Mouse (Mus musculus): Measurements from ENCODE around the gene Rnft1. TPM values are rescaled to one million over a fixed set of nuclear protein-coding genes. Genes with fewer than 3 reads are reported as not detected.

Rnft1 gene
- polyA plus RNA-seq, 1 experiment from 2014 or later: 58.2 TPM

DNA sequence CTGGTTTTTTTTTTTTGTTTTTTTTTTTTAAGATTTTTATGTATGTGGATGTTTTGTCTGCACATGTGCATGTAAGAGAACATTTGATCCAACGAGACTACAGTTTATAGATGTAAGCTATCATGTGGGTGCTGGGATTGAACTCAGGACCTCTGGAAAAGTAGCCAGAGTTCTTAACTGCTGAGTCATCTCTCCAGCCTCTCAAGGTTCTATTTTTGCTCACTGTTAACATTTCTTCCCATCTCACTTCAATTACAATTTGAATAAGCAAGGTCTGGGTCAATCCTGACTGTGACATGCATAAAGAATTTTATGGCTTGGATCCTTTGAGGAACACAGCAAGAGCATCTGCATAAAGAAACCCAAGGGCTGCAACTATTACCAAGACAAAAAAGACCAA lies 16.3 kb downstream of the Rnft1 start:
- no peak for TF ChIP-seq EP300 (optimal IDR thresholded peaks at IDR 0.05)
- no peak for TF ChIP-seq CTCF (IDR thresholded peaks at IDR 0.05; ENCODE audit: low read depth)
- DNase-seq (ENCODE audit: low spot score): no peak
- H3K36me3 ChIP-seq (ENCODE audit: control insufficient read depth, insufficient read depth, low read length): peaks cover 12% of the 10 kb centered on the region

DNA sequence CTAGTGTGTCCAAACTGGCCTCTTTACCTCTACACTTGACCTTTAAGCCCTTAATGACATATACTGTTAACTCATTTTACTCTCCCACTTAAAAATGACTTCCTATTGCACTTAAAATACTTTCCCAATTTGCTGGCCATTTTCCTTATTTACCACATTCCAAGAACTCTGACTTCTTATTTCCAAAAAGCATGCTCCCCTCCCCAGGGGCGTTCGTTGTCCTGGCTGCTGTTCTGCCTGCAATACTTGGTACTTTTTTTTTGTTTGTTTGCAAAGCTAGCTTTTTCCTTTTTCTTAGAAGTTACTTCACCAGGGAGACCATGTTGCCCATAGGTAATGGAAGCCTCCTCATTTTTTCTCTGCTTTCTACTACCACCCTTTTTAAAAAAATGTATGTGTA lies 18.7 kb downstream of the Rnft1 start:
- no peaks in the 10 kb centered on the region for H3K27me3 ChIP-seq (ENCODE audit: control insufficient read depth, insufficient read depth, low read length)
- no peak overlapping the region for H3K9ac ChIP-seq (ENCODE audit: low read length)
- no peak overlapping the region for H3K4me3 ChIP-seq (ENCODE audit: low read depth, low read length)
- TF ChIP-seq EP300 (optimal IDR thresholded peaks at IDR 0.05) (no peak), CTCF (IDR thresholded peaks at IDR 0.05; ENCODE audit: low read depth) (no peak)
- no peaks in the 10 kb centered on the region for H3K4me1 ChIP-seq (replicated peaks; ENCODE audit: control insufficient read depth, insufficient read depth)
- ATAC-seq (ENCODE audit: low FRiP score, low TSS enrichment): no peak
- no peak overlapping the region for H3K27ac ChIP-seq (replicated peaks)
- peaks cover 18% of the 10 kb centered on the region for H3K36me3 ChIP-seq (ENCODE audit: control insufficient read depth, insufficient read depth, low read length)
- no peak overlapping the region for H3K4me2 ChIP-seq (replicated peaks; ENCODE audit: low read depth)
- DNase-seq (ENCODE audit: low spot score): no peak
- 91% methylated on average over 2 of the region's 2 CpGs for WGBS
- no peaks in the 10 kb centered on the region for H3K9me3 ChIP-seq (ENCODE audit: control insufficient read depth, low read length)

More for the DNA sequence above, 16.3 kb downstream of the Rnft1 start:
- H3K27me3 ChIP-seq (ENCODE audit: control insufficient read depth, insufficient read depth, low read length): no peaks in the 10 kb centered on the region
- no peak for ATAC-seq (ENCODE audit: low FRiP score, low TSS enrichment)
- no peaks in the 10 kb centered on the region for H3K9me3 ChIP-seq (ENCODE audit: control insufficient read depth, low read length)
- no peak overlapping the region for H3K4me2 ChIP-seq (replicated peaks; ENCODE audit: low read depth)
- H3K9ac ChIP-seq (ENCODE audit: low read length): no peak overlapping the region
- 46% methylated on average over 1 of the region's 1 CpGs for WGBS
- H3K4me3 ChIP-seq (ENCODE audit: low read depth, low read length): no peak overlapping the region
- no peak overlapping the region for H3K27ac ChIP-seq (replicated peaks)
- H3K4me1 ChIP-seq (replicated peaks; ENCODE audit: control insufficient read depth, insufficient read depth): no peaks in the 10 kb centered on the region

DNA sequence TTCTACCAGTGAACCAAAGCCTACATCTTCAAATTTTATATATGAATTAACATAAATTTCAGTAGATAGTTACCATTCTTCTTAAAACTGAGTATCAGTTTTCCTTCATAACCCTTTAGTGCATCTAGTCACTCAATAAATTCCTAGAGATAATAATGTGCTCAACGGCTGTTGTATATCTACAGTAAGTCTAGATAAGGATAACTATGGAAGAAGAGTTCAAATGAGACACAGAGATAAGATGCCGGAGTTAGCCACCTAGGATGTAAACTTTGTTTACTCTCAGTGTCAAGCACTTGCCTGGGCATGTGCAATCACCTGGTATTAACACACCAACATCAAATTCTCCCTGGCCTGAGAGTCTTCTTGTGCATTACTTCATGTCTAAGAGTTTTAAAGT lies 22.9 kb downstream of the Rnft1 start:
- ATAC-seq (ENCODE audit: low FRiP score, low TSS enrichment): no peak
- H3K4me3 ChIP-seq (ENCODE audit: low read depth, low read length): no peak overlapping the region
- TF ChIP-seq EP300 (optimal IDR thresholded peaks at IDR 0.05): no peak
- TF ChIP-seq CTCF (IDR thresholded peaks at IDR 0.05; ENCODE audit: low read depth): no peak
- H3K27ac ChIP-seq (replicated peaks): no peak overlapping the region
- H3K9me3 ChIP-seq (ENCODE audit: control insufficient read depth, low read length): no peaks in the 10 kb centered on the region
- WGBS: 56% methylated on average over 2 of the region's 2 CpGs
- no peaks in the 10 kb centered on the region for H3K27me3 ChIP-seq (ENCODE audit: control insufficient read depth, insufficient read depth, low read length)
- H3K4me1 ChIP-seq (replicated peaks; ENCODE audit: control insufficient read depth, insufficient read depth): no peaks in the 10 kb centered on the region
- H3K4me2 ChIP-seq (replicated peaks; ENCODE audit: low read depth): no peak overlapping the region
- peaks cover 31% of the 10 kb centered on the region for H3K36me3 ChIP-seq (ENCODE audit: control insufficient read depth, insufficient read depth, low read length)
- DNase-seq (ENCODE audit: low spot score): no peak
- no peak overlapping the region for H3K9ac ChIP-seq (ENCODE audit: low read length)

DNA sequence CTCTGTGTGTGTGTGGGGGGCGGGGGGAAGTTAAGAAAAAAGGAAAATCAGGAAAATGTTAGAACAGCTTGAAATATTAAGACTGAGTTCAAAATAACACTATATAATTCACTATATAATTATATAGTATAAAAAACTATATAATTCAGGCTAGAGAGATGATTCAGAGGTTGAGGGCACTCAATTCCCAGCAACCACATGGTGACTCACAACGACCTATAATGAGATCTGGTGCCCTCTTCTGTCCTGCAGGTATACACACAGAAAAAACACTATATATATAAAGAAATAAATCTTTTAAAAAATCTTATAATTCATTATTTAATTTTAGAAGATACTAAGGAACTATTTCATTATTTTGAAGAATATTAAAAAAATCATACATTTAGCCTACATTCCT lies 23.5 kb downstream of the Rnft1 start:
- no peak for ATAC-seq (ENCODE audit: low FRiP score, low TSS enrichment)
- no peaks in the 10 kb centered on the region for H3K9me3 ChIP-seq (ENCODE audit: control insufficient read depth, low read length)
- 89% methylated on average over 2 of the region's 2 CpGs for WGBS

GRCm38 (mm10) chr11:86516620-86517019 lies 32.2 kb downstream of the Rnft1 start:
- DNase-seq (ENCODE audit: low spot score) (no peak), ATAC-seq (ENCODE audit: low FRiP score, low TSS enrichment) (no peak)
- Histone ChIP-seq H3K4me2 (replicated peaks; ENCODE audit: low read depth) (no peak overlapping the region), H3K4me3 (ENCODE audit: low read depth, low read length) (no peak overlapping the region), H3K27me3 (ENCODE audit: control insufficient read depth, insufficient read depth, low read length) (no peaks in the 10 kb centered on the region), H3K9me3 (ENCODE audit: control insufficient read depth, low read length) (no peaks in the 10 kb centered on the region), H3K27ac (replicated peaks) (no peak overlapping the region), H3K9ac (ENCODE audit: low read length) (no peak overlapping the region), H3K36me3 (ENCODE audit: control insufficient read depth, insufficient read depth, low read length) (peaks cover 12% of the 10 kb centered on the region), H3K4me1 (replicated peaks; ENCODE audit: control insufficient read depth, insufficient read depth) (no peaks in the 10 kb centered on the region)
- TF ChIP-seq CTCF (IDR thresholded peaks at IDR 0.05; ENCODE audit: low read depth) (no peak), EP300 (optimal IDR thresholded peaks at IDR 0.05) (no peak)
- WGBS: 83% methylated on average over 3 of the region's 3 CpGs

More for the DNA sequence above, 23.5 kb downstream of the Rnft1 start:
- no peak overlapping the region for H3K4me3 ChIP-seq (ENCODE audit: low read depth, low read length)
- no peak for TF ChIP-seq CTCF (IDR thresholded peaks at IDR 0.05; ENCODE audit: low read depth)
- TF ChIP-seq EP300 (optimal IDR thresholded peaks at IDR 0.05): no peak
- H3K27ac ChIP-seq (replicated peaks): no peak overlapping the region
- H3K27me3 ChIP-seq (ENCODE audit: control insufficient read depth, insufficient read depth, low read length): no peaks in the 10 kb centered on the region
- DNase-seq (ENCODE audit: low spot score): no peak
- H3K36me3 ChIP-seq (ENCODE audit: control insufficient read depth, insufficient read depth, low read length): peaks cover 27% of the 10 kb centered on the region
- H3K9ac ChIP-seq (ENCODE audit: low read length): no peak overlapping the region
- H3K4me1 ChIP-seq (replicated peaks; ENCODE audit: control insufficient read depth, insufficient read depth): no peaks in the 10 kb centered on the region
- no peak overlapping the region for H3K4me2 ChIP-seq (replicated peaks; ENCODE audit: low read depth)

DNA sequence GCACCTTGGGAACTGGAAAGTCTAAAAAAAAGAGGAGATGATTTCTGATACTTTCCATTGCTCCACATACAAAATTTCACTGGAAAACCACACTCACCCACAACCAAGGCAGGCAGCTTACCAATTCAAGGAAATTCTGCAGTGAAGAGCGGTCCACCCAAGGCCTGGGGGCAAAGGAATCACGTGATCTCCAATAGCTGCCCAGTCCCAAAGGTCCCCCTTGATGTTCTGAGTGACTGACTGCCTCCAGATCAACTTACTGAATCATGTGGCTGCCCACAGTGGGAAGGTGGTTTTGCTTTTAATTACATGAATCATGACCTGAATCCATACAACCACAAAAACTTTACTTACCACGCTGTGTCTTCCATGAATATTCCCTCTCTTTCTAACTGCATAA lies 32.8 kb downstream of the Rnft1 start:
- Histone ChIP-seq H3K36me3 (ENCODE audit: control insufficient read depth, insufficient read depth, low read length) (peaks cover 11% of the 10 kb centered on the region), H3K9ac (ENCODE audit: low read length) (no peak overlapping the region), H3K27ac (replicated peaks) (no peak overlapping the region), H3K9me3 (ENCODE audit: control insufficient read depth, low read length) (no peaks in the 10 kb centered on the region), H3K4me2 (replicated peaks; ENCODE audit: low read depth) (no peak overlapping the region), H3K4me1 (replicated peaks; ENCODE audit: control insufficient read depth, insufficient read depth) (no peaks in the 10 kb centered on the region), H3K4me3 (ENCODE audit: low read depth, low read length) (no peak overlapping the region), H3K27me3 (ENCODE audit: control insufficient read depth, insufficient read depth, low read length) (no peaks in the 10 kb centered on the region)
- ATAC-seq (ENCODE audit: low FRiP score, low TSS enrichment): no peak
- TF ChIP-seq CTCF (IDR thresholded peaks at IDR 0.05; ENCODE audit: low read depth) (no peak), EP300 (optimal IDR thresholded peaks at IDR 0.05) (no peak)
- DNase-seq (ENCODE audit: low spot score): no peak
- over 99% methylated on average over 3 of the region's 3 CpGs for WGBS

Measured in stomach, postnatal 0 days (tissue).